Mouse (Mus musculus): ENCODE data around the gene Mfsd9.

DNA sequence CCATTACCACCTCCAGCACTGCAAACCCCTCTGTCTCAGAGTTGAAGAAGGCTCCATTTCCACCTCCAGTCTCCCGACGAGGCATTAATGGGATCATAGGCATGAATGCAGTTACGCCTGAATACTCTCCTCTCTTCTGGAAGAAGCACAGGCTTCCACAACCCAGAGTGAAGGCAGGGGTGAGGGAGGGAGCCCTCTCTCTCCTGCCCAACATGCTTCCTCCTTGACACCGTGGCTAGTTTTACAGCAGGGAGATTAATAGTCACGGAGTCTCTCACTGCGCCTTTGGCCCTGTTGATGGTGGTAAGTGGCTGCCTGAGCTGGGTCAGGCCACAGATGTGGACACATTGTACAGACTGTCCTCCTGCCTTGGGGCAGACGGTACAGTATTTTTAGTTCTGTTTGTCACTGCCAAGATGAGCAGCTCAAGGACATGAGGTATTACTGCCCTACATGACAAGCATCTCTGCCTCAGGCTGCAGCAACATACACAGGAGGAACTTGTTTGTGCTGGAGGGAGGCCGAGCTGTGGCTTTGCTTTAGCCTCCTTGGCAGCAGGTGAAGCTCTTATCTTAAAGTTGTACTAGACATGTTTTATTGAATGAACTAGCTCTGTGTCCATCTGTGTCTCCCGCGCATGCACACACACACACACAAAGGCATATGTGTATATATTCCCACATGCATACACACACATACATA, 38.9 kb upstream of the Mfsd9 start:
- TF ChIP-seq CTCF (IDR thresholded peaks at IDR 0.05; ENCODE audit: borderline replicate concordance, extremely low read depth, insufficient read depth, insufficient read length): no peak
- TF ChIP-seq POLR2A (IDR thresholded peaks at IDR 0.05; ENCODE audit: borderline replicate concordance, extremely low read depth, insufficient read depth, insufficient read length, poor library complexity, severe bottlenecking): no peak

All from brain, embryonic 14.5 days (tissue).